Mouse (Mus musculus) limb, embryonic 11.5 days (tissue): ENCODE measurements around the gene Efcab11. TPM values are rescaled to one million over a fixed set of nuclear protein-coding genes. Genes with fewer than 3 reads are reported as not detected.

Source experiments
- ATAC-seq: fragments of 200-750 bp; cut with Nextera tagmentation; 2 replicates; pipeline ENCODE4 v1.8.0; 2017; ENCODE audit warnings: low read depth; ENCODE audit not compliant: insufficient number of reproducible peaks, low FRiP score, low TSS enrichment
- DNase-seq: peaks from one replicate; pipeline ENCODE4 v3.0.0-alpha.2; 2015; ENCODE audit warnings: low spot score
- H3K27ac ChIP-seq: fragments of 300-500 bp; sonication (generic); replicated peaks from 2 replicates; pipeline ENCODE4 v1.5.1; 2014; ENCODE audit warnings: low read depth, mild to moderate bottlenecking, low read length
- H3K27me3 ChIP-seq: fragments of 300-500 bp; sonication (generic); 2 replicates; pipeline ENCODE4 v1.6.1; 2014; ENCODE audit warnings: mild to moderate bottlenecking, low read length, mixed read lengths; ENCODE audit not compliant: control insufficient read depth, insufficient read depth
- H3K36me3 ChIP-seq: fragments of 300-500 bp; sonication (generic); 2 replicates; pipeline ENCODE4 v1.6.1; 2014; ENCODE audit warnings: mild to moderate bottlenecking, low read length, moderate library complexity, mixed read lengths; ENCODE audit not compliant: control insufficient read depth, insufficient read depth
- H3K4me1 ChIP-seq: fragments of 300-500 bp; sonication (generic); 2 replicates; pipeline ENCODE4 v1.6.1; 2014; ENCODE audit warnings: low read length, mixed read lengths; ENCODE audit not compliant: control insufficient read depth, insufficient read depth
- H3K4me2 ChIP-seq: fragments of 300-500 bp; sonication (generic); 2 replicates; pipeline ENCODE4 v1.6.1; 2014; ENCODE audit warnings: low read depth, mild to moderate bottlenecking, moderate library complexity; ENCODE audit not compliant: severe bottlenecking
- H3K4me3 ChIP-seq: fragments of 300-500 bp; sonication (generic); 2 replicates; pipeline ENCODE4 v1.5.1; 2014; ENCODE audit warnings: low read depth, low read length
- H3K9ac ChIP-seq: fragments of 300-500 bp; sonication (generic); 2 replicates; pipeline ENCODE4 v1.6.1; 2014; ENCODE audit warnings: mild to moderate bottlenecking, low read length
- H3K9me3 ChIP-seq: fragments of 300-500 bp; sonication (generic); 2 replicates; pipeline ENCODE4 v1.6.1; 2016; ENCODE audit warnings: low read length; ENCODE audit not compliant: control insufficient read depth
- WGBS: fragments of 180-500 bp; shearing (Covaris S2); extraction: QIAGEN DNeasy Blood & Tissue Kit; methylation state at CpG from one replicate; pipeline ENCODE4 v1.1.7; 2014; 5-methylcytosine and 5-hydroxymethylcytosine counted together
- polyA plus RNA-seq: library from polyadenylated mRNA; unstranded; fragments of >200 nt; fragmentation: Nextera tagmentation; extraction: Ambion mirVana; gene quantifications from 2 replicates; pipeline ENCODE4 v1.2.1, GENCODE M21; 2014

Gene Efcab11
- polyA plus RNA-seq, 1 experiment from 2014 or later: 21.3 TPM

DNA sequence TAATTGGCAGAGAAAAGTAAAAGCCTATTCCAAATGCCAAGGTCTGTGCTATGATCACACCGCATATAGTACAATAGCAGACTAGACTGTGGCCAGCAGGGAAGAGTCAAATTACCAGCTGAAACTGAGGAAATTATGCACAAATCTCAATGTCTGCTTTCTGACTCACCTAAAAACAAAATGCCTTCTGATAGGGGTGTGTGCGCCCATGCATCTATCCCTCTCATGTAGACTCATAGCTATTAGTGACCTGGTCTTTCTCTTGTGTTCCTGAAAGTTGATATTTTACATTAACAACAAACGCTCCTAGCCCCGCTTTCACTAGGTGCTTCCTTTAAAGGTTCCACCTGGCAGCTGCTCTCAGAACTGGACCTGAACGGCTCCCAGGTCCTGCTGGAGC is 102.5 kb downstream of the Efcab11 start:
- DNase-seq (no peak), ATAC-seq (no peak)
- Histone ChIP-seq H3K4me1 (no peaks in the 10 kb centered on the region), H3K9ac (no peak overlapping the region), H3K4me2 (no peak overlapping the region), H3K27ac (no peak overlapping the region), H3K27me3 (no peaks in the 10 kb centered on the region), H3K9me3 (no peaks in the 10 kb centered on the region), H3K4me3 (no peak overlapping the region), H3K36me3 (no peaks in the 10 kb centered on the region)
- 89% methylated on average over 5 of the region's 5 CpGs for WGBS

DNA sequence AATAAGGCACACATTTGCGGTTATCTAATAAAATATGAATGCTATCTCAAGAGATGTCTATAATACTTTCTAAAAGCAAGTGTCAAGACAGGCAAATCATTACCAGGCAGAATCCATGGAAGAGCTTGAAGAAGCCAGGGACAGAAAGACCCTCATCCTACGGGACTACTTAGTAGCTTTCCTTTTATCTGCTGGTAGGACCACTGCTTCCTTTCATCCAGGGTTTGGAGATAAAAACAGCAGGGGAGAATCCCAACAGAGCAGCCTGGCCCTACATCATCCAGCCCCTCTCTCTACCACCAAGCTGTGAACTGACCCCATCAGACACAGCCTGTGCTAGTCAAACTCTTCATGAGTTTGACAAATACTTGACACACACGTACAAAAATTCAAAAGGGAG is 103.8 kb downstream of the Efcab11 start:
- 81% methylated on average over 3 of the region's 3 CpGs for WGBS
- DNase-seq (no peak), ATAC-seq (no peak)
- H3K4me2 ChIP-seq: no peak overlapping the region
- H3K4me1 ChIP-seq: no peaks in the 10 kb centered on the region
- no peaks in the 10 kb centered on the region for H3K27me3 ChIP-seq
- no peak overlapping the region for H3K27ac ChIP-seq
- no peak overlapping the region for H3K4me3 ChIP-seq
- H3K9me3 ChIP-seq: no peaks in the 10 kb centered on the region
- no peak overlapping the region for H3K9ac ChIP-seq
- H3K36me3 ChIP-seq: no peaks in the 10 kb centered on the region

GRCm38 (mm10) chr12:99779908-99780307 is 104.3 kb downstream of the Efcab11 start:
- Histone ChIP-seq H3K9me3 (no peaks in the 10 kb centered on the region), H3K4me2 (no peak overlapping the region), H3K4me1 (no peaks in the 10 kb centered on the region), H3K9ac (no peak overlapping the region), H3K27ac (no peak overlapping the region), H3K36me3 (no peaks in the 10 kb centered on the region), H3K27me3 (no peaks in the 10 kb centered on the region), H3K4me3 (no peak overlapping the region)
- DNase-seq: no peak
- no peak for ATAC-seq
- WGBS: 83% methylated on average over 7 of the region's 7 CpGs

DNA sequence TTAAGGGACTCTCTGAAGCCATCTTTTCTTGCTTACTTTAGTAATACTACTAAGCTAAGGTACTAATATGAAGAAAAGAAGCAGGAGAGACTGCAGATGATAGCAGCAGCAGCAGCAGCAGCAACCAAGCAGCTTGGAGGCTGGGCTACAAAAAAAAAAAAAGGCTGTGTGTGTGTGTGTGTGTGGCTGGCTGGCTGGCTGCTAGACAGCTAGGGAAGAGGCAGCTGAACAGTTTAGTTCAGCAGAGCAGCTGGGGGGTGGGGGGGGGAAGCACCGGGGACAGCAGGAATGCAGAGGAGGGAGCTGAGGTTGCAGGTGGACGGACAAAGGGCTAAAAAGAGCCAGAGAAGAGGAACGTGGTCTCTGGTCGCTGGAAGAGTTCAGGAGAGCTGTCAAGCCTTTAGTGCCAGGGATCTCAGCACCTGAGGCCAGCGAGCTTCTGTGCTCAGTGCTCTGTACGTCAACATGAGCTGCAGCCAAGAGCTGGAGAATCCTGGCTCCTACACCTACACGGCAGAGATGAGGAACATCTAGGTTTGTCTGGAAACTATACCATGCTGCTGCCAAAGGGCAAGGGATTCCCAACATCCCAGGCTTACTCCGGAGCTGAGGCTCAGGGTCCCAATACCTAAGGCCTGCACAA is 107.6 kb downstream of the Efcab11 start:
- H3K36me3 ChIP-seq: no peaks in the 10 kb centered on the region
- no peak overlapping the region for H3K4me3 ChIP-seq
- H3K4me1 ChIP-seq: no peaks in the 10 kb centered on the region
- WGBS: 68% methylated on average over 8 of the region's 8 CpGs
- no peaks in the 10 kb centered on the region for H3K27me3 ChIP-seq
- H3K9me3 ChIP-seq: no peaks in the 10 kb centered on the region
- DNase-seq: no peak
- no peak overlapping the region for H3K9ac ChIP-seq
- H3K27ac ChIP-seq: no peak overlapping the region
- no peak overlapping the region for H3K4me2 ChIP-seq
- ATAC-seq: no peak

- 84% methylated on average over 2 of the region's 2 CpGs for WGBS
- DNase-seq: no peak
- H3K27ac ChIP-seq: no peak overlapping the region
These were observed 109.4 kb downstream of the Efcab11 start for GRCm38 (mm10) chr12:99774864-99775263.

GRCm38 (mm10) chr12:99773636-99774193 is 110.5 kb downstream of the Efcab11 start:
- Histone ChIP-seq H3K4me2 (no peak overlapping the region), H3K4me1 (no peaks in the 10 kb centered on the region), H3K36me3 (no peaks in the 10 kb centered on the region), H3K9me3 (no peaks in the 10 kb centered on the region), H3K9ac (no peak overlapping the region), H3K4me3 (no peak overlapping the region), H3K27me3 (no peaks in the 10 kb centered on the region), H3K27ac (no peak overlapping the region)
- DNase-seq (no peak), ATAC-seq (no peak)
- WGBS: 88% methylated on average over 5 of the region's 5 CpGs

More at GRCm38 (mm10) chr12:99774864-99775263, 109.4 kb downstream of the Efcab11 start:
- Histone ChIP-seq H3K4me1 (no peaks in the 10 kb centered on the region), H3K36me3 (no peaks in the 10 kb centered on the region), H3K4me3 (no peak overlapping the region), H3K9me3 (no peaks in the 10 kb centered on the region), H3K4me2 (no peak overlapping the region), H3K27me3 (no peaks in the 10 kb centered on the region), H3K9ac (no peak overlapping the region)
- no peak for ATAC-seq

- no peak for DNase-seq
- ATAC-seq: no peak
- no peak overlapping the region for H3K9ac ChIP-seq
- H3K27me3 ChIP-seq: no peaks in the 10 kb centered on the region
- WGBS: 85% methylated on average over 7 of the region's 7 CpGs
- no peak overlapping the region for H3K27ac ChIP-seq
- H3K36me3 ChIP-seq: no peaks in the 10 kb centered on the region
- H3K4me1 ChIP-seq: no peaks in the 10 kb centered on the region
- no peak overlapping the region for H3K4me2 ChIP-seq
- no peaks in the 10 kb centered on the region for H3K9me3 ChIP-seq
- H3K4me3 ChIP-seq: no peak overlapping the region
These were observed 113.2 kb downstream of the Efcab11 start for GRCm38 (mm10) chr12:99771018-99771417.

DNA sequence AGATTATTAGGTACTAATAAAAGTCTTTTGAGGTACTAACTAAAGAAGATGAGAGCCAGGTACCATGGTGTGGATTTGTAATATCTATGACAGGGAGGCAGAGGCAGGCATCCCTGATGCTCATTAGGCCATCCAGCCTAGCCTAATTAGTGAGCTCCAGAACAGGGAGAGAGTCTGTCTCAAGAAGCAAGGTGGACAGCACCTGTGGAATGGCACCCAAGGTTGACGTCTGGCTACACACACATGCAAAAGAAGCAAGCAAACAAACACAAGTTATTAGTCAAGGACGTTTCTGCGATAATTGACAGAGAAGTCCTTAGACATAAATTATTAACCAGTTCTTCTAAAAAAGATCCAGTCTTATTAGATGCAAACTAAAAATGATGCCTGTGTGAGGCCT is 114.6 kb downstream of the Efcab11 start:
- WGBS: 87% methylated on average over 3 of the region's 3 CpGs
- Histone ChIP-seq H3K27me3 (no peaks in the 10 kb centered on the region), H3K4me1 (no peaks in the 10 kb centered on the region), H3K4me2 (no peak overlapping the region), H3K27ac (no peak overlapping the region), H3K9ac (no peak overlapping the region), H3K36me3 (no peaks in the 10 kb centered on the region), H3K9me3 (no peaks in the 10 kb centered on the region), H3K4me3 (no peak overlapping the region)
- ATAC-seq (no peak), DNase-seq (no peak)

DNA sequence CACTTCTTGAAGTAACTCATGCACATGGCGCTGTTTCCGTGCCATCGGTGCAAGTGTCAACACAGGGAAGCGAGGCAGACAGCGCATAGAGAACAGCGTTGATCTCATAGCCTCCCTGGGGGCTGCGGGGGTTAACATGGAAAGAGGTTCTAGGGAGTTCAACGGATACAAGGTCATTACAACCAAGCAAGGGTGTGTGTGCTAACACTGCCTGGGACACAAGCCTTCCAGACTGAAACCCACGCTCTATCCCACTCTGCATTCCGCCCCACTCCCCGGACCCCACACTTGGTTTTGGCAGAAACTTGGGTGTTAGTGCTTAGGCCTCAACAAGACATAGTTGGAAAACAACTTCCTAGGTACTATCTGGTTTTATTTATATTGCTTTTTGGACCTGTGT is 116.5 kb downstream of the Efcab11 start:
- ATAC-seq (no peak), DNase-seq (no peak)
- H3K4me2 ChIP-seq: no peak overlapping the region
- H3K9ac ChIP-seq: no peak overlapping the region
- WGBS: 90% methylated on average over 11 of the region's 11 CpGs
- H3K4me1 ChIP-seq: no peaks in the 10 kb centered on the region
- no peaks in the 10 kb centered on the region for H3K36me3 ChIP-seq
- no peak overlapping the region for H3K4me3 ChIP-seq
- H3K9me3 ChIP-seq: no peaks in the 10 kb centered on the region
- no peak overlapping the region for H3K27ac ChIP-seq
- no peaks in the 10 kb centered on the region for H3K27me3 ChIP-seq
